Mouse (Mus musculus) embryonic facial prominence, embryonic 11.5 days (tissue): ENCODE results near the gene Sinhcaf. TPM values are rescaled to one million over a fixed set of nuclear protein-coding genes. Genes with fewer than 3 reads are reported as not detected.

Experiments used
- ATAC-seq: fragments of 200-750 bp; cut with Nextera tagmentation; replicated peaks from 2 replicates; pipeline ENCODE4 v1.8.0; 2017; ENCODE audit warnings: low read depth; ENCODE audit not compliant: insufficient number of reproducible peaks, low FRiP score, low TSS enrichment
- DNase-seq: peaks from one replicate; pipeline ENCODE4 v3.0.0-alpha.2; 2015; ENCODE audit warnings: low spot score
- H3K27ac ChIP-seq: fragments of 300-500 bp; sonication (generic); replicated peaks from 2 replicates; pipeline ENCODE4 v1.5.1; 2014; ENCODE audit warnings: mild to moderate bottlenecking, low read depth, low read length, control low read depth
- H3K27me3 ChIP-seq: fragments of 300-500 bp; sonication (generic); 2 replicates; pipeline ENCODE4 v1.6.1; 2014; ENCODE audit warnings: mild to moderate bottlenecking, low read length, moderate library complexity, mixed read lengths; ENCODE audit not compliant: control insufficient read depth, insufficient read depth
- H3K36me3 ChIP-seq: fragments of 300-500 bp; sonication (generic); replicated peaks from 2 replicates; pipeline ENCODE4 v1.6.1; 2014; ENCODE audit warnings: low read depth, mild to moderate bottlenecking, low read length, moderate library complexity, mixed read lengths; ENCODE audit not compliant: control insufficient read depth, insufficient read depth
- H3K4me1 ChIP-seq: fragments of 300-500 bp; sonication (generic); 2 replicates; pipeline ENCODE4 v1.6.1; 2014; ENCODE audit warnings: low read length, mixed read lengths; ENCODE audit not compliant: control insufficient read depth, insufficient read depth
- H3K4me2 ChIP-seq: fragments of 300-500 bp; sonication (generic); 2 replicates; pipeline ENCODE4 v1.6.1; 2014; ENCODE audit warnings: low read depth, mild to moderate bottlenecking, control low read depth, low read length, moderate library complexity
- H3K4me3 ChIP-seq: fragments of 300-500 bp; sonication (generic); 2 replicates; pipeline ENCODE4 v1.5.1; 2014; ENCODE audit warnings: low read depth, low read length, control low read depth
- H3K9ac ChIP-seq: fragments of 300-500 bp; sonication (generic); replicated peaks from 2 replicates; pipeline ENCODE4 v1.6.1; 2014; ENCODE audit warnings: mild to moderate bottlenecking, control low read depth, low read length
- H3K9me3 ChIP-seq: fragments of 300-500 bp; sonication (generic); replicated peaks from 2 replicates; pipeline ENCODE4 v1.6.1; 2016; ENCODE audit warnings: mild to moderate bottlenecking, low read length, inconsistent platforms, mixed read lengths; ENCODE audit not compliant: control insufficient read depth
- WGBS: fragments of 180-500 bp; shearing (Covaris S2); extraction: QIAGEN DNeasy Blood & Tissue Kit; methylation state at CpG from one replicate; pipeline ENCODE4 v1.1.7; 2014; 5-methylcytosine and 5-hydroxymethylcytosine counted together
- polyA plus RNA-seq: library from polyadenylated mRNA; unstranded; fragments of >200 nt; fragmentation: Nextera tagmentation; extraction: Ambion mirVana; gene quantifications from 2 replicates; pipeline ENCODE4 v1.2.1, GENCODE M21; 2014

Sinhcaf gene
- polyA plus RNA-seq, 1 experiment from 2014 or later = 263 TPM

DNA sequence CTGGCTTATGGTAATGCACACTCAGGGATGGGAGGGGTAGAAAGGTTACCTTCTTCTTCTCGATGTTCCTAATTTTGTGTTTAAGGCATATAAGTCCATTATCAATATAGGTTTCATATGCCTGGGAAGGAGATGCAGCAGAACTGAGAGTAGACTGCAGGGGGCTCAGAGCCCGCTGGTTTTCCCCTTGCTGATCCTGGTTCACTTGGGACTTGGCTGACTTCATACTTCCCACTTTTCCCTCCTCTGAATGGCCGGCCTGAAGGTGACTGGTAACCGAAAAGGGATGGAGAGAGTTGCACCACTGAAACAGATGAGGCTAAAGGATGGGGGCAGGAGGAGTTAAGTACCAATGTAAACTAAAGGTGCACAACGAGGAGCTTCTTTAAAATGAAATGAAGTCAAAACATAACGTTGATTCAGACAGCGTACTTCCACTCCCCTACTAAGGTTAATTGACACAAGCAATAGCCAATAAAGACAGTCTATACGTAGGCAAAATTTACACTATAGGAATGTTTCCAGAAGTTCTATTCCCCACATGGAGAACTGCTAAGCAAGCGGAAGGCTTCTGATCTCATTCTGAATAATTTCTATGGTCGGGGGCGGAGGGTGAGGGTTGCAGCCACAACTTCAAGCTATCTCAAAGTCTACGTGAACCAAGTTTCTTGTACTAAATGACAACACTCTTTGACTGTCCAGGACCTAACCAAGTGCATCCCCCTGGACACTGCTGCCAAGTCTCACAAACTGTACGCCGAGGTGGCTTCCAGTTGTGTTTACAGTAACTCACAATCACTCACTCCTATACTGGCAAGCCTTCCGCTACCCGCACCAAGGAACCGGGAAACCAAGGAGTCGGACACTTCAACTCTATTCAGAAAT, 51.1 kb downstream of the Sinhcaf start:
- peak overlapping the region; percentile 73 for H3K4me3 ChIP-seq
- no peaks in the 10 kb centered on the region for H3K4me1 ChIP-seq
- no peaks in the 10 kb centered on the region for H3K27me3 ChIP-seq
- 0 out of 2 replicates have a peak overlapping the region, but pooled peaks have one; percentile 69 for H3K27ac ChIP-seq
- no peak; the same call in 1 of the 2 replicates for ATAC-seq
- H3K4me2 ChIP-seq = peak overlapping the region; percentile 87
- no peaks in the 10 kb centered on the region for H3K9me3 ChIP-seq
- no peaks in the 10 kb centered on the region for H3K36me3 ChIP-seq
- peak; percentile 15 for DNase-seq
- 16% methylated on average over 18 of the region's 18 CpGs for WGBS
- H3K9ac ChIP-seq = peak overlapping the region; percentile 74

DNA sequence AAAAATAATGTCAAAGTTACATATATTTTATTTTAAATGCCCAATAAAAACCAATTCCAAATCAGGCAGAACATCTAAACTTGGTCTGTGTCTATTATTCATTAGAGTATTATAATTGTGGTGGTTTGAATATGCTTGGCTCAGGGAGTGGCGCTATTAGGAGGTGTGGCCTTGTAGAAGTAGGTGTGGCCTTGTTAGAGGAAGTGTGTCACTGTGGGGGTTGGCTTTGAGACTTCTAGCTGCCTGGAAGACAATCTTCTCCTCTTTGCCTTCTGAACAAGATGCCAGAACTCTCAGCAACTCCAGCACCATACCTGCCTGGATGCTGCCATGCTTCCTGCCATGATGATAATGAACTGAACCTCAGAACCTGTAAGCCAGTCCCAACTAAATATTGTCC, 72.4 kb downstream of the Sinhcaf start:
- no peaks in the 10 kb centered on the region for H3K4me1 ChIP-seq
- H3K9me3 ChIP-seq = no peaks in the 10 kb centered on the region
- H3K4me3 ChIP-seq = no peak overlapping the region
- H3K36me3 ChIP-seq = no peaks in the 10 kb centered on the region
- 97% methylated on average over 1 of the region's 1 CpGs for WGBS
- H3K4me2 ChIP-seq = no peak overlapping the region
- H3K27me3 ChIP-seq = no peaks in the 10 kb centered on the region
- H3K9ac ChIP-seq = no peak overlapping the region
- no peak for DNase-seq
- H3K27ac ChIP-seq = no peak overlapping the region
- no peak for ATAC-seq

Other genes starting within 250 kb of the Sinhcaf start
- 24.5 and 27.0 TPM in 2 replicates for gene Ipo8, start 115.0 kb downstream of the Sinhcaf start, polyA plus RNA-seq
- 12.8 and 13.9 TPM in 2 replicates for gene Caprin2, start 50.2 kb downstream of the Sinhcaf start, polyA plus RNA-seq
- 7.6 and 9.8 TPM in 2 replicates for gene Dennd5b, start 155.2 kb upstream of the Sinhcaf start, polyA plus RNA-seq
- gene Gm10203, start 183.7 kb upstream of the Sinhcaf start, polyA plus RNA-seq = not detected in 2 replicates
- 11.4 and 12.2 TPM in 2 replicates for gene Etfbkmt, start 193.4 kb upstream of the Sinhcaf start, polyA plus RNA-seq
- gene Amn1, start 242.2 kb upstream of the Sinhcaf start, polyA plus RNA-seq = 42.0 and 50.4 TPM in 2 replicates